Mouse (Mus musculus) MEL (cell line): ENCODE data around the gene Arsb. TPM values are rescaled to one million over a fixed set of nuclear protein-coding genes. Genes with fewer than 3 reads are reported as not detected.

Source experiments
- DNase-seq: peaks from one replicate; pipeline ENCODE4 v3.0.0; 2011; ENCODE audit warnings: low read depth, low spot score
- H3K27ac ChIP-seq: 2 replicates; pipeline ENCODE4 v1.5.1; 2012; ENCODE audit warnings: low read depth, mild to moderate bottlenecking, control low read depth, low read length, moderate library complexity; ENCODE audit not compliant: control insufficient read depth
- H3K27me3 ChIP-seq, 2 experiments: fragments of 150-350 bp in 1 of 2; sonication (generic) in 1 of 2; 2 replicates each; pipeline ENCODE4 v1.6.1; 2012; ENCODE audit warnings: low read length in 2 of 2, mild to moderate bottlenecking in 2 of 2, improper control_type of control experiment in 1 of 2, moderate library complexity in 1 of 2; ENCODE audit not compliant: insufficient read depth in 2 of 2, control insufficient read depth in 1 of 2
- H3K36me3 ChIP-seq, 2 experiments: 2 replicates each; pipeline ENCODE4 v1.6.1; 2012 to 2014; ENCODE audit warnings: low read length in 2 of 2, improper control_type of control experiment in 1 of 2, inconsistent platforms in 1 of 2, mild to moderate bottlenecking in 1 of 2; ENCODE audit not compliant: insufficient read depth in 2 of 2, control insufficient read depth in 1 of 2
- H3K4me1 ChIP-seq, 2 experiments: fragments of 150-350 bp in 1 of 2; sonication (generic) in 1 of 2; 2 replicates each; pipeline ENCODE4 v1.6.1; 2012; ENCODE audit warnings: low read length in 2 of 2, improper control_type of control experiment in 1 of 2, mild to moderate bottlenecking in 1 of 2; ENCODE audit not compliant: insufficient read depth in 2 of 2, control insufficient read depth in 1 of 2
- H3K4me3 ChIP-seq, 2 experiments: fragments of 150-350 bp in 1 of 2; sonication (generic) in 1 of 2; 2 replicates each; pipeline ENCODE4 v1.5.1; 2012; ENCODE audit warnings: low read depth in 2 of 2, low read length in 2 of 2, mild to moderate bottlenecking in 2 of 2, moderate library complexity in 2 of 2, control low read depth in 1 of 2, improper control_type of control experiment in 1 of 2; ENCODE audit not compliant: control insufficient read depth in 1 of 2, insufficient read depth in 1 of 2
- H3K79me2 ChIP-seq: 2 replicates; pipeline ENCODE4 v1.6.1; 2012; ENCODE audit warnings: mild to moderate bottlenecking, low read length, moderate library complexity; ENCODE audit not compliant: control insufficient read depth, poor library complexity, insufficient read depth
- H3K9ac ChIP-seq: 2 replicates; pipeline ENCODE4 v1.6.1; 2012; ENCODE audit warnings: low read depth, mild to moderate bottlenecking, control low read depth, low read length, moderate library complexity; ENCODE audit not compliant: control insufficient read depth, poor library complexity, severe bottlenecking
- H3K9me3 ChIP-seq: fragments of 150-350 bp; sonication (generic); replicated peaks from 2 replicates; pipeline ENCODE4 v1.6.1; 2012; ENCODE audit warnings: mild to moderate bottlenecking, low read length, improper control_type of control experiment, moderate library complexity; ENCODE audit not compliant: insufficient read depth
- CTCF ChIP-seq, 3 experiments: IDR thresholded peaks in 2 of 3; conservative IDR thresholded peaks in 1 of 3; 2 replicates each; pipeline ENCODE4 v1.5.1; 2011 to 2012; ENCODE audit warnings: low read length in 3 of 3, low read depth in 2 of 3, mild to moderate bottlenecking in 2 of 3, improper control_type of control experiment in 1 of 3, inconsistent platforms in 1 of 3, mixed read lengths in 1 of 3, moderate library complexity in 1 of 3; ENCODE audit not compliant: control insufficient read depth in 1 of 3, insufficient read depth in 1 of 3, poor library complexity in 1 of 3, severe bottlenecking in 1 of 3
- E2F4 ChIP-seq: IDR thresholded peaks from 2 replicates; pipeline ENCODE4 v1.6.1; 2011; ENCODE audit warnings: low read depth, low read length, improper control_type of control experiment, borderline replicate concordance
- EP300 ChIP-seq, 2 experiments: IDR thresholded peaks; 2 replicates each; pipeline ENCODE4 v1.6.1; 2011; ENCODE audit warnings: improper control_type of control experiment in 2 of 2, low read length in 2 of 2, low read depth in 1 of 2, mild to moderate bottlenecking in 1 of 2
- ETS1 ChIP-seq: IDR thresholded peaks from 2 replicates; pipeline ENCODE4 v1.6.1; 2012; ENCODE audit warnings: low read depth, mild to moderate bottlenecking, inconsistent platforms, low read length, improper control_type of control experiment, moderate library complexity
- GATA1 ChIP-seq: IDR thresholded peaks from 2 replicates; pipeline ENCODE4 v1.6.1; 2011; ENCODE audit warnings: low read depth, low read length, improper control_type of control experiment
- HCFC1 ChIP-seq: IDR thresholded peaks from 2 replicates; pipeline ENCODE4 v1.6.1; 2012; ENCODE audit warnings: low read depth, mild to moderate bottlenecking, inconsistent platforms, low read length, improper control_type of control experiment, moderate library complexity
- JUND ChIP-seq: IDR thresholded peaks from 2 replicates; pipeline ENCODE4 v1.6.1; 2011; ENCODE audit warnings: low read depth, mild to moderate bottlenecking, improper control_type of control experiment, low read length
- KAT2A ChIP-seq: conservative IDR thresholded peaks from 2 replicates; pipeline ENCODE4 v1.6.1; 2012; ENCODE audit warnings: low read depth, low read length, improper control_type of control experiment, inconsistent platforms
- MAFK ChIP-seq: IDR thresholded peaks from 2 replicates; pipeline ENCODE4 v1.6.1; 2011; ENCODE audit warnings: low read depth, mild to moderate bottlenecking, low read length, improper control_type of control experiment, borderline replicate concordance
- MAX ChIP-seq: IDR thresholded peaks from 2 replicates; pipeline ENCODE4 v1.6.1; 2011; ENCODE audit warnings: low read length, improper control_type of control experiment
- MAZ ChIP-seq: IDR thresholded peaks from 2 replicates; pipeline ENCODE4 v1.6.1; 2012; ENCODE audit warnings: low read depth, mild to moderate bottlenecking, inconsistent platforms, low read length, improper control_type of control experiment
- MXI1 ChIP-seq: IDR thresholded peaks from 2 replicates; pipeline ENCODE4 v1.6.1; 2011; ENCODE audit warnings: mild to moderate bottlenecking, low read depth, low read length, improper control_type of control experiment
- NELFE ChIP-seq: IDR thresholded peaks from 2 replicates; pipeline ENCODE4 v1.6.1; 2011; ENCODE audit warnings: low read depth, low read length, improper control_type of control experiment
- POLR2AphosphoS5 ChIP-seq: IDR thresholded peaks from 2 replicates; pipeline ENCODE4 v1.6.1; 2012; ENCODE audit warnings: low read depth, borderline replicate concordance, mild to moderate bottlenecking, inconsistent platforms, low read length, moderate library complexity, mixed read lengths
- RCOR1 ChIP-seq: IDR thresholded peaks from 2 replicates; pipeline ENCODE4 v1.6.1; 2012; ENCODE audit warnings: low read depth, mild to moderate bottlenecking, inconsistent platforms, low read length, improper control_type of control experiment
- SMC3 ChIP-seq: IDR thresholded peaks from 2 replicates; pipeline ENCODE4 v1.6.1; 2011; ENCODE audit warnings: low read depth, low read length, improper control_type of control experiment
- TAL1 ChIP-seq: IDR thresholded peaks from 2 replicates; pipeline ENCODE4 v1.6.1; 2012; ENCODE audit warnings: mild to moderate bottlenecking, inconsistent platforms, low read length, moderate library complexity, mixed read lengths
- TBP ChIP-seq: IDR thresholded peaks from 2 replicates; pipeline ENCODE4 v1.8.0; 2011; ENCODE audit warnings: low read depth, low read length, improper control_type of control experiment
- TCF12 ChIP-seq: IDR thresholded peaks from 2 replicates; pipeline ENCODE4 v1.6.1; 2014; ENCODE audit warnings: low read depth, mild to moderate bottlenecking, inconsistent platforms, low read length, improper control_type of control experiment, moderate library complexity
- USF2 ChIP-seq, 2 experiments: IDR thresholded peaks; 2 replicates each; pipeline ENCODE4 v1.6.1; 2011 to 2012; ENCODE audit warnings: improper control_type of control experiment in 2 of 2, low read length in 2 of 2, borderline replicate concordance in 1 of 2, inconsistent platforms in 1 of 2, low read depth in 1 of 2, mild to moderate bottlenecking in 1 of 2; ENCODE audit not compliant: insufficient read depth in 1 of 2
- ZKSCAN1 ChIP-seq: IDR thresholded peaks from 2 replicates; pipeline ENCODE4 v1.6.1; 2012; ENCODE audit warnings: low read depth, mild to moderate bottlenecking, inconsistent platforms, low read length, improper control_type of control experiment, moderate library complexity
- ZNF384 ChIP-seq: IDR thresholded peaks from 2 replicates; pipeline ENCODE4 v1.6.1; 2012; ENCODE audit warnings: low read depth, mild to moderate bottlenecking, inconsistent platforms, low read length, improper control_type of control experiment
- polyA plus RNA-seq, 2 experiments: library from polyadenylated mRNA; stranded (reverse) in 1 of 2; unstranded in 1 of 2; fragments of >175 nt in 1 of 2; fragments of >200 nt in 1 of 2; gene quantifications; 2 replicates each; pipeline versions ENCODE4 v1.2.1 to v1.2.4; 2012; ENCODE audit warnings: low replicate concordance in 2 of 2, low read depth in 1 of 2; ENCODE audit not compliant: insufficient read length in 2 of 2, insufficient read depth in 1 of 2, missing spikeins in 1 of 2
- total RNA-seq: library from RNA; depleted of rRNA; stranded (reverse); fragments of 300-350 nt; gene quantifications from 2 replicates; pipeline ENCODE4 v1.2.3, GENCODE M21; 2012

Gene Arsb
- total and polyA plus RNA-seq, 3 experiments: 0.04 to 0.07 TPM; not detected in 1

- H3K4me3 ChIP-seq: no peak overlapping the region
- H3K4me1 ChIP-seq: no peaks in the 10 kb centered on the region
- no peak for DNase-seq
- no peak overlapping the region for H3K9ac ChIP-seq
- H3K27me3 ChIP-seq: no peaks in the 10 kb centered on the region
- H3K79me2 ChIP-seq: no peaks in the 10 kb centered on the region
- H3K9me3 ChIP-seq: no peaks in the 10 kb centered on the region
- no peaks in the 10 kb centered on the region for H3K36me3 ChIP-seq
- no peak for TF ChIP-seq RCOR1
- TF ChIP-seq HCFC1: no peak
- TF ChIP-seq EP300 (IDR thresholded peaks at IDR 0.05; ENCODE audit: low read depth in 1 of 2, low read length in 2 of 2): no peak
- TF ChIP-seq MAFK: no peak
- TF ChIP-seq TBP: no peak
- no peak for TF ChIP-seq MAZ
- no peak for TF ChIP-seq TAL1
- TF ChIP-seq ZNF384: no peak
- TF ChIP-seq GATA1: no peak
- TF ChIP-seq POLR2AphosphoS5: no peak
- no peak for TF ChIP-seq NELFE
- TF ChIP-seq TCF12: no peak
- TF ChIP-seq ZKSCAN1: no peak
- TF ChIP-seq MAX: no peak
- no peak for TF ChIP-seq E2F4
- no peak for TF ChIP-seq ETS1
- no peak for TF ChIP-seq KAT2A
- TF ChIP-seq USF2 (IDR thresholded peaks at IDR 0.05; ENCODE audit: borderline replicate concordance in 1 of 2, insufficient read depth in 1 of 2, low read depth in 1 of 2, low read length in 2 of 2): no peak
- H3K27ac ChIP-seq: no peak overlapping the region
Observed at GRCm38 (mm10) chr13:93758149-93758898, 13.1 kb upstream of the Arsb start.

- Histone ChIP-seq H3K4me1 (no peaks in the 10 kb centered on the region), H3K9ac (no peak overlapping the region)
- no peak for TF ChIP-seq SMC3
- no peak for TF ChIP-seq USF2 (IDR thresholded peaks at IDR 0.05; ENCODE audit: borderline replicate concordance in 1 of 2, insufficient read depth in 1 of 2, low read depth in 1 of 2, low read length in 2 of 2)
- TF ChIP-seq ETS1: no peak
- TF ChIP-seq JUND: no peak
- TF ChIP-seq CTCF (IDR thresholded peaks at IDR 0.05 in 2 of 3, conservative IDR thresholded peaks at IDR 0.05 in 1 of 3; ENCODE audit: control insufficient read depth in 1 of 3, insufficient read depth in 1 of 3, low read depth in 2 of 3, low read length in 3 of 3, poor library complexity in 1 of 3, severe bottlenecking in 1 of 3): no peak
- no peak for TF ChIP-seq MXI1
- TF ChIP-seq, all 39 proteins: peak for 0
- Histone ChIP-seq H3K4me3 (no peak overlapping the region), H3K27ac (no peak overlapping the region), H3K79me2 (no peaks in the 10 kb centered on the region), H3K36me3 (no peaks in the 10 kb centered on the region), H3K9me3 (no peaks in the 10 kb centered on the region), H3K27me3 (no peaks in the 10 kb centered on the region)
- no peak for DNase-seq
Observed at GRCm38 (mm10) chr13:93761831-93762230, 9.6 kb upstream of the Arsb start.
